ENCODE assay signal across 10 mouse cellular contexts in the genomic region with DNA sequence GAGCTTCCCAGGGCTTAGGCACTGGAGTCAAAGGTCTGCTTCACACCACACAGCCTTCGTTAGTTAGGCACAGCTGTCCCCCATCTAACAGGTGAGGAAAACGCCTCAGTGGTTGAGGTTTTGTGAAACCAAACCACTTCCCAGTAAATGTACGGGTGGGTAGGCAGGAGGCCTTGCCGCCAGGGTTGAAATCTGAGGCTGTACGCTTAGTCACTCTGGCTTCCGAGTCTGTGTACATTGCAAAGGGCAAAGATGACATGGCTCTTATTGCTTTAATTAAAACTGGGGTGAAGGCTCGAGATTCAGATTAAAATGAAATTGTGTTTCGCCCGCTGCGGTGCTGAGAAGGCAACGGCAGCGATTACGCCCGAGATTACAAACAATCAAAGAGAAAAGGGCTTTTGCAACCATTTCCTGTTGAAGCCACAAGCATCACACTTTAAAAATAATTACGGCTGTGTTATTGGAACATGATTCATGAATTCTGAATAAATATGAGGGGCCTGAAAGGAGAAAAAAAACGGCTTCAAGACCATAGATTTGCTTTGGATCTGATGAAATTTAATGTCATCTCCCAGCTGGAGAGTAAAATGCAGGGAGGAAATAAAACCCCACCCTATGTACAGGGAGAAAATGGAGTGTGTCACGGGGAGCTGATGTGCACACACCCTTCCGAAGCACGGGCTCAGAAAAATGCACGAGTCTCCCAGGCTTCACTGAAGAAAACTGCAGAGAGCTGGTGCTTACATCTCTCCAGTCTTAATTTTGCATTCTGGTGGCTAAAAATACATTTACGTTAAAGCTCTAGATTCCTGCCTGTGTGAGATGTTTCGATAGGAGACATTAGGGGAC. TPM values are rescaled to one million over a fixed set of nuclear protein-coding genes. Genes with fewer than 3 reads are reported as not detected.
DNase-seq lines count a peak whose midpoint lies in the region; ATAC-seq and TF ChIP-seq lines count a peak whose summit lies in the region.
"Had no signal": no experiment of that assay in that cellular context is flagged by ENCODE, and none has a peak within 500 bp of the region (broad histone marks: within the 10 kb centered on the region; RNA-seq: fewer than 3 reads in every experiment).

No protein-coding gene starts in this region.

- TF ChIP-seq EP300 in lung, postnatal 0 days (IDR thresholded peaks at IDR 0.05), result peak; percentile 17; the same call in 1 of the 2 replicates

- no peak overlapping the region; the same call in 1 of the 2 replicates for H3K4me3 ChIP-seq in lung, postnatal 0 days (ENCODE audit: low read depth, low read length)
- H3K4me3 ChIP-seq in embryonic facial prominence, embryonic 14.5 days (ENCODE audit: low read depth, low read length), result no peak overlapping the region
- H3K4me3 ChIP-seq in macrophage (ENCODE audit: inconsistent target), result no peak overlapping the region; the same call in 1 of the 2 replicates
- H3K4me3 ChIP-seq in kidney, adult 2 months (ENCODE audit: insufficient read depth, low read depth, low read length), result no peak overlapping the region
- H3K4me3 ChIP-seq: lung, embryonic 15.5 days had no signal

- no peak overlapping the region for H3K4me2 ChIP-seq in lung, postnatal 0 days (replicated peaks; ENCODE audit: low read depth, low read length)
- peak overlapping the region; percentile 7; the same call in 1 of the 2 replicates for H3K4me2 ChIP-seq in embryonic facial prominence, embryonic 14.5 days (ENCODE audit: low read depth, low read length)
- H3K4me2 ChIP-seq: lung, embryonic 15.5 days had no signal

- H3K79me2 ChIP-seq in macrophage (ENCODE audit: inconsistent target), result no peaks in the 10 kb centered on the region

- peak; percentile 22 for DNase-seq in lung, postnatal 0 days (ENCODE audit: low spot score)
- DNase-seq in lung, adult 18-20 months, result no peak
- peak; percentile 41 for DNase-seq in embryonic facial prominence, embryonic 14.5 days (ENCODE audit: low spot score)
- peak; percentile 60 to 62 for DNase-seq in thymus, postnatal 10 days (ENCODE audit: low spot score in 2 of 2)
- no peak for DNase-seq in urinary bladder, adult 18-20 months (ENCODE audit: low spot score in 2 of 2)
- DNase-seq in kidney, adult 2 months, result no peak
- no peak for DNase-seq in urinary bladder, adult 2 months (ENCODE audit: low spot score)
- DNase-seq: adrenal gland, postnatal 14 days had no signal

- no peak overlapping the region for H3K27ac ChIP-seq in lung, postnatal 0 days (ENCODE audit: low read length)
- H3K27ac ChIP-seq in embryonic facial prominence, embryonic 14.5 days (replicated peaks; ENCODE audit: low read depth, low read length), result no peak overlapping the region
- peak overlapping the region; percentile 90 for H3K27ac ChIP-seq in macrophage
- H3K27ac ChIP-seq in kidney, adult 2 months (ENCODE audit: insufficient read depth, low read depth, low read length), result no peak overlapping the region
- H3K27ac ChIP-seq: lung, embryonic 15.5 days had no signal

- H3K9ac ChIP-seq in lung, postnatal 0 days (replicated peaks; ENCODE audit: low read depth), result no peak overlapping the region
- H3K9ac ChIP-seq in embryonic facial prominence, embryonic 14.5 days (ENCODE audit: low read depth, low read length), result no peak overlapping the region
- H3K9ac ChIP-seq: lung, embryonic 15.5 days had no signal

- H3K36me3 ChIP-seq in lung, postnatal 0 days (ENCODE audit: insufficient read depth, low read length), result no peaks in the 10 kb centered on the region
- no peaks in the 10 kb centered on the region for H3K36me3 ChIP-seq in embryonic facial prominence, embryonic 14.5 days (ENCODE audit: control insufficient read depth, insufficient read depth, low read length)
- no peaks in the 10 kb centered on the region for H3K36me3 ChIP-seq in macrophage (ENCODE audit: inconsistent target)
- no peaks in the 10 kb centered on the region for H3K36me3 ChIP-seq in kidney, adult 2 months (ENCODE audit: control insufficient read depth, insufficient read depth, low read length)
- H3K36me3 ChIP-seq: lung, embryonic 15.5 days had no signal

- 50% methylated on average over 22 of the region's 22 CpGs for WGBS in lung, postnatal 0 days
- WGBS in embryonic facial prominence, embryonic 14.5 days, result 48% methylated on average over 22 of the region's 22 CpGs
- WGBS in macrophage (ENCODE audit: missing documents), result 9% methylated on average over 22 of the region's 22 CpGs
- WGBS in kidney, adult 2 months, result 46% methylated on average over 22 of the region's 22 CpGs

- TF ChIP-seq POLR2A in kidney, adult 2 months (IDR thresholded peaks at IDR 0.05; ENCODE audit: low read depth, low read length), result no peak

- ATAC-seq in lung, postnatal 0 days, result 0 out of 2 replicates have a peak, but pooled peaks have one; percentile 32
- peak; percentile 68; the same call in 1 of the 2 replicates for ATAC-seq in embryonic facial prominence, embryonic 14.5 days (ENCODE audit: low read depth)

- peaks cover 4% of the 10 kb centered on the region; the same call in 1 of the 2 replicates for H3K4me1 ChIP-seq in lung, postnatal 0 days (ENCODE audit: insufficient read depth, low read depth, low read length)
- H3K4me1 ChIP-seq in embryonic facial prominence, embryonic 14.5 days (ENCODE audit: control insufficient read depth, insufficient read depth, low read length), result 0 out of 2 replicates have a peak, but pooled peaks cover 3% of the 10 kb centered on the region
- H3K4me1 ChIP-seq in kidney, adult 2 months (ENCODE audit: control insufficient read depth, insufficient read depth, low read length), result no peaks in the 10 kb centered on the region

- H3K27me3 ChIP-seq in lung, postnatal 0 days (replicated peaks; ENCODE audit: insufficient read depth, low read length), result no peaks in the 10 kb centered on the region
- no peaks in the 10 kb centered on the region for H3K27me3 ChIP-seq in embryonic facial prominence, embryonic 14.5 days (replicated peaks; ENCODE audit: control insufficient read depth, insufficient read depth, low read length)
- no peaks in the 10 kb centered on the region for H3K27me3 ChIP-seq in kidney, adult 2 months (replicated peaks; ENCODE audit: control insufficient read depth, insufficient read depth, low read length)
- H3K27me3 ChIP-seq: lung, embryonic 15.5 days had no signal

- H3K9me3 ChIP-seq in lung, postnatal 0 days (ENCODE audit: low read length), result no peaks in the 10 kb centered on the region
- no peaks in the 10 kb centered on the region for H3K9me3 ChIP-seq in embryonic facial prominence, embryonic 14.5 days (ENCODE audit: control insufficient read depth, low read length)
- H3K9me3 ChIP-seq: lung, embryonic 15.5 days had no signal

- no peak for TF ChIP-seq CTCF in lung, postnatal 0 days (IDR thresholded peaks at IDR 0.05)
- TF ChIP-seq CTCF in kidney, adult 2 months (conservative IDR thresholded peaks at IDR 0.05; ENCODE audit: insufficient read depth, insufficient read length, low read depth, low read length), result no peak

RNA-seq across cellular contexts. Expression of a gene that starts 50.5 kb away (rescaled TPM):
- 4.3 and 7.2 TPM in 2 replicates for polyA plus RNA-seq in lung, postnatal 0 days (2015; fragmentation: Nextera tagmentation; extraction: Ambion mirVana)
- polyA plus RNA-seq in embryonic facial prominence, embryonic 14.5 days (2014; fragmentation: Nextera tagmentation; extraction: Ambion mirVana), result 4.2 and 5.1 TPM in 2 replicates
- total RNA-seq in macrophage (2018; cell fraction: chromatin; rRNA removed), result 10 to 100 TPM in 1 of 26 experiments, 1 to 10 TPM in 13, under 1 TPM in 10, not detected in 2; 0.27 to 10.1 (median 1.9) TPM
- 10 to 100 TPM in 12 of 26 experiments, 1 to 10 TPM in 7, under 1 TPM in 7; 0.48 to 16.7 (median 5.1) TPM for total RNA-seq in macrophage (2018; cell fraction: cytosol; rRNA removed)
- 10 to 100 TPM in 2 of 26 experiments, 1 to 10 TPM in 14, under 1 TPM in 10; 0.17 to 24.0 (median 2.1) TPM for total RNA-seq in macrophage (2018; cell fraction: nucleus; rRNA removed)
- 3.5 to 13.8 TPM (median 11.2 TPM) in 3 replicates for polyA plus RNA-seq in macrophage (2018)
- 0.46 and 1.4 TPM in 2 replicates for polyA plus RNA-seq in kidney, adult 2 months (2012; rRNA removed)
- polyA plus RNA-seq in urinary bladder, adult 2 months (2012; rRNA removed), result 4.5 and 6.1 TPM in 2 replicates

Comparison
In these comparisons a context has a peak if more than half of its experiments do, and no peak if none do; other contexts are left out.
1. DNase-seq: peak in lung, postnatal 0 days (single experiment), embryonic facial prominence, embryonic 14.5 days (single experiment) and thymus, postnatal 10 days (2 of 2); none in lung, adult 18-20 months (0 of 2), urinary bladder, adult 18-20 months (0 of 2), kidney, adult 2 months (single experiment) and urinary bladder, adult 2 months (single experiment).